Mouse (Mus musculus): Measurements from ENCODE around the gene Tm7sf2.

Tm7sf2 gene

DNA sequence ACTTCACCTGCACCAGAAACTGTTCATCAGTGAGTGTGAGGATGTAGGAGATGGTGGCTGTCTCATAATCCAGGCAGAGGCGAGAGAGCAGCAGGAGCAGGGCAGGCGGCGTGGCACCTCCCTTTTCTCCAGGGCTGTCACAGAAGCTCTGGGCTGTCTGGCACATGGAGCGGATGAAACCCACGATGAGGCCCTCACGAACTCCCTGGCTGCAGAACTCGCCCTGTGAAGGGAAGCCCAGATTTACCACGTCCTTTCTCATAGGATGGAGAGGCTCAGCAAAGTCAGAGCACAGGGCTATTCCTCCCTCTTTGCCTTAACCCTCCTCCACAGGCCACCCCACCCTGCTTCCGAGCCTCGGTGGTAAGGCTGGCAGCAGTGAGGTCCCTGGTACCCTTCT, 1.7 kb upstream of the Tm7sf2 start:
- DNase-seq (ENCODE audit: low spot score), result no peak

DNA sequence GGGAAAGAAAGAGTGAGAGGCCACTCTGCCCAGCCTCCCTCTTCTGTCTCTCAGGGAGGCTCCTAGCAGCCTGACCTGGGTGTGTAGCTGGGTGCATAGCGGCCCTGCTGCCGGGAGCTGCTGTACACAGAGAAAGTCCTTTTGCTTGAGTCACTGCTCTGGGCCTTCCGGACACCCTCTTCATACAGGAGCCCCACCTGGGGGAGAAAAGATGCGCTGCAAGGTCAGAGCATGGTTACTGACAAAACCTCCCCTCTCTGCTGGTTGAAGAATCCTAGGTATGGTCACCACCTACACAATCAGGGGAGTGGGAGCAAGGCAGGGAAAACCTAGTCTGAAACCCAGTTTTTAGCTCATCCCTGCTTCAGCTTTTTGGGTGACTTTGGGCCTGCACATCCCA, 778 bp upstream of the Tm7sf2 start:
- no peak for DNase-seq (ENCODE audit: low spot score)

DNA sequence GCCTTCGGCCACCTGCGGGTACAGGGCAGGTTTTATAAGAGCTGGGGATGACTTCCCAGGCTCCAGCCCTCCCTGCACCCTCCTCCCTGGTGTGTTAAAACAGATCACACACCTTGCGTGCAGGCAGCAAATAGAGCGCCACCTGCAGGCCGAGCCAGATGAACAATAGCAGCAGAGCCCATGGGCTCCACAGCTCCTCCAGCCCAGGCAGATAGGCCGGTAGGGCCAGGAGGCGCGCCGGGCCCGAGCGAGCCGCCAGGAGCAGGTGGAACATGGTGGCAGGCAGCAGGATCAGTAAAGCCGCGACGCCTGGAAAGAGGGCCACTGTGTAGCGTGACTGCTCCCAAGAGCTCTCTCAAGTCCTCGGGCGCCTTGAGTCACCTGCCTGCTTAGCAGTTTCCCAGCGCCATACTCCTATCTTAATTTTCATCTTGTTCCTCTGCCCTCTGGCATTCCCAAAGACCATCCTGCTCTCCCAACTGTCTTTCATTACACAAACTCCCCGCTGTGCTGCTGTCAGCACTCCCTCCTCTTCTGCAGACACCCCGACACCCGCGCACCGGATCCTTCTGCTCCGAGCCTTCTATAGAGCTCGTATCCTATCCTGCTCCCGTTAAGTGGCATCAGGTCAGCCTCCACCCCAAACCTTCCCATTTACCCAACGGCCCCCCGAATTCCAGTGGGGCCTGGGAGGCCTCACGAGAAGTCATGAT, 1.0 kb downstream of the Tm7sf2 start:
- DNase-seq (ENCODE audit: low spot score), result peak; percentile 79

DNA sequence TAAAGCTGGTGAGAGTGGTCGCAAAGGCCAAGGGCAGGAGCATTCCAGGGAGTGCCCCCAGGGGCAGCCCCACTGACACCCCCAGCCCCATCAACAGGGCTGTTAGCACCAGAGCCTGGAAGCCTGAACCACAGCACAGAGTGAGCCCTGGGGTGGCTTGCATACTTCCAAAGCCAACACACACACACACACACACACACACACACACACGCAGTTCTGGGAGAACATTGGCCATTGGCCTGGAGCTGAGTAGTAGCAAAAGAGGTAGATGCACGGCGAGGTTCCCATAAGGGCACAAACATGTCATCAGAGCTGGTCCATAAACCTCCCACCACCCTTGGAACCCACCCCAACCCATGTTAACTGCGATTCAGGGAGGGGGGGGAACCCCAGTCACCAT, 1.6 kb downstream of the Tm7sf2 start:
- DNase-seq (ENCODE audit: low spot score), result no peak

DNA sequence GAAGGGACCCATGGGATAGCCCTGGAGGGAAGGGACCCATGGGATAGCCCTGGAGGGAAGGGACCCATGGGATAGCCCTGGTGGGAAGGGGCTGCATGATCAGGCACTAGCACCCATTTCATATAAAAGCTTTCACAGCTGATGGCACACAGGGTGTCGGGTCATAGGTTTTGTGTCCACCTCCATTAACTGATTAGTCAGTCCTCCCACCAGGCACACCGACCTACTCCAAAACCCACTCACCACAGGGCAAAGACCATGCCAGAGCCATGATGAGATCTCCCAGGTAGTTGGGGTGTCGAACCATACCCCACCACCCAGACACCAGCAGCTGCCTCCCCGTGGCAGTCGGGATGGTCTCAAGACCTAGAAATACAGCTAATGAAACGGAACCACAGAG, 5.1 kb downstream of the Tm7sf2 start:
- DNase-seq (ENCODE audit: low spot score), result no peak

DNA sequence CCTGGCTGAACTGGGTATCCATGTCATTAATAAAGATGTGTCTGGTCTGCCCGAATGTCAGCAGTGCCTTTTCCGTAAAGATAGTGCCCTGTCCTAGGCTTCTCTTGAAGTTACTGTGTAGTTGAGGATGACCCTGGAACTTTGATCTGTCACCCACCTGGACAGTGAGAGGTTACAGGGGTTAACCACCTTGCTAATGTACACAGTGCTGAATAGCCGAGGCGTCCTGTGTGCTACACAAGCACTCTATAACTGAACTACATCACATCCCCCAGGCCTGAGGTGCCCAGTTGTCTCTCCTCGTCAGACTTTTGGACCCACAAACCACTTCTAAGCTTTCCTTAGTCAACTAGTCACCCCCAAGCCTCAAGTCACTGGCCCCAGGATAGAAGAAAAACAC, 5.8 kb downstream of the Tm7sf2 start:
- DNase-seq (ENCODE audit: low spot score), result no peak

DNA sequence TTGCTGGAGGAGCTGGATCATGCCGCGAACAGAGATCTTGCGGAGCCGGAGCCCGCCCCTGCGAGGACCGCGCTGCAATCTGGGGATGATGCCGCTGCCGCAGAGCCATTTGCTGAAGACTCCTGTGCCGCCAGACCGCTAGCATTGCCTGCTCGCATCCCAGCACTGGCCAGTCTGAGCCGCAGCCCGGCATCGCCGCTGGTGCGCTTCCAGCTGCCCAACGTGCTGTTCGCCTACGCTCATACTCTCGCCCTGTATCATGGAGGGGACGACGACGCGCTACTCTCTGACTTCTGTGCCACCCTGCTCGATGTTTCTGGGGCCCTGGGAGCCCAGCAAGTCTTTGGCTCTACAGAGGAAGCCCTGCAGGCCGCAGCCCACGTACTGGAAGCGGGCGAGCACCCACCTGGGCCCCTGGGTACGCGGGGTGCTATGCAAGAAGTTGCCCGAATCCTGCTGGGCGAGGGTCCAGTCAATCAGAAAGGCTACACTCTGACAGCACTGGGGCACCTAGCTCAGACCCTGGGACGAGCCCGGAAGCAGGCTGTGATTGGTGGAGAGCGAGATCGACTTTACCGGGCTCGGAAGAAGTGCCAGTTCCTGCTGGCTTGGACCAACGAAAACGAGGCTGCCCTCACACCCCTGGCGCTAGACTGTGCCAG, 6.4 kb downstream of the Tm7sf2 start:
- peak; percentile 46 for DNase-seq (ENCODE audit: low spot score)

DNA sequence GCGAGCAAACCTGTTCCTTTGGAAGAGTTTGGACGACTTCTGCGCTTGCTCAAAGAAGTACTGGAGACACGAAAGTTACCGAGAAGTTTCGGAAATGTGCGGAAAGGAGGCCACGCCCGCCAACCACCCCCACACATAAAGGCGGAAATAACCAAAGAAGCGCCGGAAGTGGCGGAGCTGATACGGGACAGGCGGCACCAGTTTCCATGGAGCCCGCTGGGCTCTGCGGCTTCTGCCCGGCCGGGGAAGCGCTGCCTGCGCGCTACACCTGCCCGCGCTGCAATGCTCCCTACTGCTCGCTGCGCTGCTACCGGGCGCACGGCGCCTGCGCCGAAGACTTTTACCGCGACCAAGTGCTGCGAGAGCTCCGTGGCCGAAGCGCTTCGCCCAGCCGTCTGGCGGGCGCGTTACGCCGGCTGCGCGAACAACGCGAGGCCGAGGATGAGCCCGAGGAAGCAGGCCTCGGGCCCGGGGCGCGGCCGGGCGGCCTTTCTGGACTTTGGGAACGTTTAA, 7.1 kb downstream of the Tm7sf2 start, which contains the start of gene Znhit2:
Gene Znhit2 (plus strand): TSS at position 172 of the 513 bp plus-strand sequence.
- peak; percentile 97 for DNase-seq (ENCODE audit: low spot score)

DNA sequence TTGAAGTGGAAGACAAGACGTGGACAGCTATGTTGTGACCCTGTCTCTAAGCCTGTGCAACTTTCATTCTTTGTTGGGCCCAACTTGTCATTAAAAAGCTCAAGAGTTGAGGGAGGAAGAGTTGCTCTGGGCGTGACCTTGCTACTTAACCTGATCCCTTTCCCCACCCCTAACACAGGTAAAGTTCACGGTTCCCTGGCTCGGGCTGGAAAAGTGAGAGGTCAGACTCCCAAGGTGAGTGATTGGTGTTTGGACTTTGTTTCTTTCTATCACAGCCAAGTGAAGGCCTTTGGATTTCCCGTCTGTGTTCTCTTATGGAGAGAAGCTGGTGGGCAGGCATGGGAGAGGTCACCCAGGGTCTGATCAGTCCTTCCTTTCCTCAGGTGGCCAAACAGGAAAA, 9.2 kb downstream of the Tm7sf2 start:
- no peak for DNase-seq (ENCODE audit: low spot score)

DNA sequence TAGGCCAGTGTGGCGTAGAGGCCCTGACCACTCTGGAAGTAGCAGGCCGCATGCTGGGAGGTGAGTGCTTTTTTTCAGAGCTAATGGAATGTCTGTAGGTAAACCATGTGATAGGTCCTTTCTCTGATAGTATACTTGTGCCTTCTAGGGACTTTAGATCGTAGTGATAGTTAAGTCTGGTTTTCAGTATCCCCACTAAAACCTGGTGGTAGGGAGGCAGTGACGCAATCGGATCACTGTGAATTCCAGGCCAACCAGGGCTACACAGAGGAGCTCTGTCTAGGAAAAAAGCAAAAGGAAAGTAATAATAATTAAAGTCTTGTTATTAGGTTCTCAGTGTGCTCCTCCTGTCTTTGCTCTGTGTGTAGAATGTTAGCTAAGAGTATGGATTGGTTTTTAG, 9.7 kb downstream of the Tm7sf2 start:
- DNase-seq (ENCODE audit: low spot score), result no peak

DNA sequence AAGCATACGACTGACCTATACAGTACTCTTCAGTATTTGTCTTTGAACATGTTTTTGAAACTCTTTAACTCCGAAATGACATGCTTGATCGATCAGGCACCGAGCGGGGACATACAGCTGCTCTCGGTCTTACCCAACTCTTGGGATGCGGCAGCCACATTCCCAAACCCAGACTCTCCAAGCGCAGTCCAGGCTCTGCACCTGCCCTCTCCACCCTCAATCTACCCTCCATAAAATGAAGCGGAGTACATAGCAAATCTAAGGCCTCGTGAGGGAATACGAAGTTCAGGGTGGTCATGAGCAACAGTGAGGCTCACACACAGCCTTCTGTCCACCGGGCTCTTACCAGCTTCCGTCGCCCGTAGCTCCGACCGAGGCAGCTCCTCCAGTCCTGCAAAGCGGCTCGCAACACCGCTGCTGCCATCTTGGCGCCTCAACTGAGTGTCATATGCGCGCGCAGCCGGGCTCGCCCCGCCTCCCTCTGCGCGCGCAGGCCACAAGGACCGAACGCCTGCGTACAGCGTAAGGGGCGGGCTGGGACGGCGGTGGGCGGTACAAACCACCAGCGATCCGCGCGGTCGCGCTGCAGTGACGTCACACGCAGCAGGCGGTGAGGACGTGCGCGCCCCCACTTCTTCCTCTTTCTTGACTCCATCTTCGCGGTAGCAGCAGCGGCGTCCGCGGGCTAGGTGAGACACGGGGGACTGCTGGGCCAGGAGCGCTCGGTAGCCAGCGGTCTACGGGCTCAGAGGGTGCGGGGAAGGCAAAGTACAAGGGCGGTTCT, 10.7 kb downstream of the Tm7sf2 start, which contains the start of the genes Mrpl49 and Fau:
Gene Mrpl49 (minus strand): TSS at position 473 of the 784 bp plus-strand sequence.
Gene Fau (plus strand): TSS at position 532 of the 784 bp plus-strand sequence.
- peak; percentile 98 for DNase-seq (ENCODE audit: low spot score)

DNA sequence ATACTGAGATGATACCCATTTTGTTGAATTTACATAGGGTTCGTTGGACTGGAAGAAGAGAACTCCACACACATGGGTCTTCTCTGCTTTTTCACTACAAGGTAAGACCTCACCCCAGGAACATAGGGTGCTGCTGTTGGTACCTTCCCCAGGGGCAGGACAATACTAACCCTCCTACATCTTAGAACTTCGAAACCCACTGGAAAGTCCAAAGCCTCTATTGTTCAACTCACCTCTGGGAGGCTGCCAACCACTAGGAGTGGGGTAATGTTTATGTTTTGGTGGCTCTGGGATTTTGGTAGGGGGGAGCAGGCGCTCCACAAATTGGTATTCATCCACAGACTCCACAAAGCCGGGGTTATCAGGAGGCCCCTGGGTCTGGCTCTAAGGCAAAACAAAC, 11.5 kb downstream of the Tm7sf2 start:
- DNase-seq (ENCODE audit: low spot score), result no peak

DNA sequence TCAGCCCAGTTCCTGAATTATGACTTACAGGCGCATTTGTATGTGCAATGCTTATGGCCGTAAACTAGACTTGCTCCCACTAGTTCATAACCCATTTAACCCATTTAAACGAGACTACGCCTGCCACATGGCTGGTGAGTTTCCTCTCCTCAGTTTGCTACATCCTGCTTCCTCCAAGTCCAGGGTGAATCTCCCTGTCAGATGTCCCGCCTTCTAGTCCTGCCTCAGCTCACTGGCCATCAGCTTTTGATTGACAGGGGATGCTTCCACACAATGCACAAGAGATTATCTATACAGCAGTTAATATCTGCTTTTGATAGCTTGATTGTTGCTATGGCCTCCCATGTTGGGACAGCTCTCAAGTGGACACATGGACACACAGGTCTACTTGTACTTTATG, 13.9 kb downstream of the Tm7sf2 start:
- DNase-seq (ENCODE audit: low spot score), result no peak

DNA sequence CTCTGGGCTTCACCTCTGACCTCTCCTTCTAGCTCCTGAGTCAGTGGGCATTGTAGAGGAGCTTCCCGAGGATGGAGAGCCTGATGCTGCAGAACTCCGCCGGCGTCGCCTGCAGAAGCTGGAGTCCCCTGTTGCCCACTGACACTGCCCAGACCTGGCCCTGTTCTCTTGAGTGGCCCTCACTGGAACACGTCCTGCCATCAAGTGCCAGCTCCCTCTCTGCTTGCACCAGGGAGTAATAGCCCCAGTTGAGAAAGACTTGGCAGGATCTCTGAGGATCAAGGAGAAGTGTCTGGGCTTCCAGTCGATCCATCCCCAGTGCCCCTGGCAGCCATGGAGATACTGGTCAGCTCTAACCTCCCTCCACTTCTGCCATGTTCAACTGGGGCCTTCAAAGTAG, 15.7 kb downstream of the Tm7sf2 start:
- DNase-seq (ENCODE audit: low spot score), result no peak

DNA sequence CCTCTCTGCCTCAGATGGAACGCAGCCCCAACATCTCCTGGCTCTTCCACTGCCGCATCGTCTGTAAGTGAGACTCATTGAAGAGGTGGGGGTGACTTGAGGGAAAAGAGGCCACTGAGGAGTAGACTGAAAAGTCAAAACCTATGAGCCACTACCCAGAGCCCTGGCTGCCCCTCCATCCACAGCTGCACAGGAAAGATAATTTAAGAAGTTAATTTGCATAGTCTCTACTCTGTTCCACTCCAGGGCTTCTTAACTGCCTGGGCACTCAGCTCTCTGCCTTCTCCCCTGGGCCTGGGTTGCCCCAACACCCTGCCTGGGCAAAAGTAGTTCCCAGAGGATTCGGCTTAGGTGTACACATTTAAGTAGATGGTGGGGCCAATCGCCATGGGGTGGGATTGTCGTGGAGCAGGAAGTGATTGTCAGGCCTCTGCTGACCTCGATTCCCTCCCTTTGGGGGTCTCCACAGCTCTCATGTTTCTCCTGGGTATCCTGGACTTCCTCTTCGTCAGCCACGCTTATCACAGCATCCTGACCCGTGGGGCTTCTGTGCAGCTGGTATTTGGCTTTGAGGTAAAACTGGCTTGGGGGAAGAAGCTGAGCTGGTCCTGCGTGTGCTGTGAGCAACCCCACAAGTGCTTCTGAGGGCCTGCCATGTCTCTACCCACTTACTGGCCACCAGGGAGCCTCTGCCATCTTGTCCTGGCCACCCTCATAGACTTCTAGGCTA, 19.3 kb downstream of the Tm7sf2 start:
- no peak for DNase-seq (ENCODE audit: low spot score)

DNA sequence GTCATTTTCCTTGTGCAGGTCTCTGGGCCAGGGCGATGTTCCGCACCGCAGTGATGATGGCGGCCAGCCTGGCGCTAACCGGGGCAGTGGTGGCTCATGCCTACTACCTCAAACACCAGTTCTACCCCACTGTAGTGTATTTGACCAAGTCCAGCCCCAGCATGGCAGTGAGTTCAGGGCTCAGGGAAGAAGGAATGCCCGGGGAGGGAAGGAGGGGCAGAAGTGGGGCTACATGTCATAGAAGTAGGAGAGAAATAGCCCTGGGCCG, 20.3 kb downstream of the Tm7sf2 start:
- no peak for DNase-seq (ENCODE audit: low spot score)

DNA sequence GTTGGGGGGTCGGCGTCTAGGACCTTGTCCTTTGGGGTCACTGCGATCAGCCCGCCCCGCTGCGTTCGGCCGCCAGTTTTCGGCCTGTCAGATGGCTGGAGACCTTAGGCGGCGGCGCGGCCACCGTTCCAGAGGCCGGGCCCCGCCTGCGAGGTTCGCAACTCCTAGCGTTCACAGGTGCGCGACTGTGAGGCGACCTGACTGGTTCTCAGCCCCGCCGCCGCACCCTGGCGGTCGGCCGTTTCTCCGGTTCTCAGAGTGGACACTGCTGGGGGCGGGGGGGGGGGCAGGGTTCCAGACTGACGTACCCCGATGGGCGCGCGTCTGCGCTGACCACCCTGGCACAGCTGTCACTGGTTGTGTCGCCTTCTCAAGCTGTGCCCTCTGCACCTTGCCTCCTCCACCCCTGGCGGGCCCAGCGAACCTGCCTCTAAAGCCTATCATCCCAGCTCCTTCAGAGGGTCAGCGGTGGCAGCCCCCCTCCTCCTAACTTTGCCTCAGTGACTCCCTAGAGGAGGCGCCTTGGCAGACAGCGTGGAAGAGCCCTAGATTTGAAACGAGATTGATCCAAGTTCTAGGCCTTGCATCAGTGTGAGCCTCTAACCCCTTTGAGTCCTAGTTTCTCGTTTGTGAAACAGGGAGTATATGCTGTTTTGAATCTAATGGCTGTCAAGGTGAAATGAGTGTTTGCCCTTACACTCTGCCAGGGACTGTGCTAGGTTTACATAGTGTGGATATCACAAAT, 20.8 kb downstream of the Tm7sf2 start:
- DNase-seq (ENCODE audit: low spot score), result no peak

DNA sequence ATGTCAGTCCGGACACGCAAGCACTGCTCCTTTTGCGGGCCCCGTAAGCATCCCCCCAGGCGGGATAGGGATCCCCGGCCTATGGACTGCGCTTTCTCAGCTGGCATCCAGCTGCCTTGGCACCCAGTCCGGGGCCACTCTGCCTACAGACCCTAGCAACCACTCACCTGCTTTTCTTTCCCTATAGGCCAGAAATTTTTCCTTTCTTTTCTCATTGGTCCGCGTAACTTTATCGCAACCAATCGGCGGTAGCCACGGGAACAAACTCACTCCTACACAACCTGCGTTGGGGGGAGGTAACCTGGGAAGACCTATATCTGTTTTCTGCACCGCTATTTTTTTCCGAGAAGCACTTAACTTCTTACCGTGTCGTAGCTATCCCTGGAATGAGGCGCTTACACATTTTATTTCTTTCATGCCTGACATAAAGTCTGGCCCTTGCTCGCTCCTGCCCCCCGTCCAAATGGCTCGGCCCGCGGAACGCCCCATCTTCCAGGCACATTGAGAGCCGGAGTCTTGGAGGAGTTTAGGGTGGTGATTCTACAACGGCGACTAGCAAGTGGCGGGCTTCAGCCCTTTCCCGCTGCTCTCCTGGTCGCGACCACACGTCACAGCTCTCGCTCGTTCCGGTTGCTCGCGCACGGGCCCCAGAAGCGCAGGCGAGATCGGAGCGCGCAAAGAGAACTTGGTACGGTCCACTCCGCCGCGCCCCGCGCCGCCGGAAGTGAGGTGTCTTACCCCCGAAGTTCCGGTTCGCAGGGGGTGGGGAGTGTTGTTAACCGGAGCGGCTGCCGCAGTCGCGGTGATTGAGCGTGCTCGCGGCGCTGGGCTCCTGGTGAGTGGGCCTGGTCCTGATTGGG, 21.6 kb downstream of the Tm7sf2 start, which contains the start of gene Syvn1:
Gene Syvn1 (plus strand): TSS at position 283 of the 860 bp plus-strand sequence.
- peak; percentile 96 for DNase-seq (ENCODE audit: low spot score)

DNA sequence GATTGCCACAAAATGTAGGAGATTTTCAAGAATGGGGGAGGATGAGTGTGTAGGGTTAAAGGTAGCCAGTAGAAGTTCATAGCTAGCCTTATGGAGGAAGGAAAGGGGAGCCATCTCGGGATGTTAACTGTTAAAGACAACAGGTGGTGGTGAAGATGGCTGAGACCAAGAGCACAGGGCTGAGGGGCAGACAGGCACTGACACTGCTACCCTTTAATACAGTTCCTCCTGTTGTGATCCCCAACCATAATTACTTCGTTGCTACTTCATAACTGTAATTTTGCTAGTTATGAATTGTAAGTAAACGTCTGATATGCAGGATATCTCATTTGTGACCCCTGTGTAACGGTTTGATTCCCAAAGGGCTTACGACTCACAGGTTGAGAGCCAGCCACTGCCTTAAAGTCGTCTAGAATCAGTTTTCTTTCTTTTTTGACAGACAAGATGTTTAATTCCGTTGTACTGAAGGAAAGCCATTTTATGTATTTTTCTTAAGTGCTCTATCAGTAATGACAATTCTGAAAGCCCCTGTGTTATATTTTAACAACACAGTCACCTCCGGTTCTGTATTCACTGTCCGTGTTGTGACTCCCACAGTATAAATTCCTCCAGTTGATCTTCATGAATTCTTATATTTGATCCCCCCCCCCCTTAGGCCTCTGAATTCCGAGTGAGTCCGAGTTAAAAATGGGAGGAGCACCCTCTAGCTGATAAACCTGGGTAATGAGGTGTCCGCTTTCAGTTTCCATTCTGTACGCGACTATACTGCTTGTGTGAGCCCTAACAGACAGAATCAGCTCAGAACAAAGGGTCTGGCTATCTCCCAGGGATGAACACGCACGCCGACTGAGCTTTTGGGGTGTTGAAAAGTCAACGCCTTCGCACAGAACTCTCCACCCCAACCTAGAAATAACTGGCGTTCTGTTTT, 22.5 kb downstream of the Tm7sf2 start:
- DNase-seq (ENCODE audit: low spot score), result peak; percentile 53

Measured in lung, postnatal 25 days (tissue).